Mouse (Mus musculus): ENCODE data around the gene Scaf1. TPM values are rescaled to one million over a fixed set of nuclear protein-coding genes. Genes with fewer than 3 reads are reported as not detected.

Gene Scaf1
- total RNA-seq, 1 experiment from 2014 or later = 99.4 TPM

GRCm38 (mm10) chr7:44984833-44985164 lies 31.4 kb downstream of the Scaf1 start:
- no peak for DNase-seq

GRCm38 (mm10) chr7:44983944-44984832 lies 32.0 kb downstream of the Scaf1 start:
- DNase-seq = no peak

- DNase-seq = peak; percentile 90
Observed at GRCm38 (mm10) chr7:44983085-44983484, 33.1 kb downstream of the Scaf1 start.

GRCm38 (mm10) chr7:44981539-44981938 lies 34.6 kb downstream of the Scaf1 start:
- DNase-seq = no peak

GRCm38 (mm10) chr7:44978300-44978699 lies 37.9 kb downstream of the Scaf1 start:
- no peak for DNase-seq

GRCm38 (mm10) chr7:44975117-44975419 lies 41.1 kb downstream of the Scaf1 start:
- DNase-seq = no peak

GRCm38 (mm10) chr7:44974383-44975116 lies 41.6 kb downstream of the Scaf1 start, which contains the start of gene Cpt1c:
Gene Cpt1c (minus strand): TSS chr7:44974851.
- DNase-seq = peak; percentile 75

- DNase-seq = no peak
Observed at GRCm38 (mm10) chr7:44973415-44974130, 42.6 kb downstream of the Scaf1 start.

- DNase-seq = no peak
Observed at GRCm38 (mm10) chr7:44971142-44971541, 45.0 kb downstream of the Scaf1 start.

GRCm38 (mm10) chr7:44970231-44970691 lies 45.9 kb downstream of the Scaf1 start:
- DNase-seq = peak; percentile 83

- DNase-seq = no peak
Observed at GRCm38 (mm10) chr7:44966638-44967037, 49.5 kb downstream of the Scaf1 start.

GRCm38 (mm10) chr7:44965975-44966374 lies 50.2 kb downstream of the Scaf1 start:
- DNase-seq = no peak

GRCm38 (mm10) chr7:44964990-44965389 lies 51.2 kb downstream of the Scaf1 start:
- no peak for DNase-seq

- DNase-seq = no peak
Observed at GRCm38 (mm10) chr7:44962831-44963230, 53.3 kb downstream of the Scaf1 start.

GRCm38 (mm10) chr7:44962337-44962736 lies 53.8 kb downstream of the Scaf1 start:
- no peak for DNase-seq

GRCm38 (mm10) chr7:44960512-44960910 lies 55.7 kb downstream of the Scaf1 start:
- no peak for DNase-seq

- no peak for DNase-seq
Observed at GRCm38 (mm10) chr7:44959874-44960511, 56.2 kb downstream of the Scaf1 start.

GRCm38 (mm10) chr7:44959281-44959680 lies 56.9 kb downstream of the Scaf1 start:
- DNase-seq = no peak

- no peak for DNase-seq
Observed at GRCm38 (mm10) chr7:44958208-44958607, 58.0 kb downstream of the Scaf1 start.

- no peak for DNase-seq
Observed at GRCm38 (mm10) chr7:44957183-44957835, 58.9 kb downstream of the Scaf1 start.

- no peak for DNase-seq
Observed at GRCm38 (mm10) chr7:44956266-44956665, 59.9 kb downstream of the Scaf1 start.

- DNase-seq = no peak
Observed at GRCm38 (mm10) chr7:44955628-44956027, 60.5 kb downstream of the Scaf1 start.
